Mouse (Mus musculus) brain, adult 2 months (tissue): ENCODE measurements around the gene Ptpn13.
A peak's percentile ranks its signal among the peaks of the same experiment; 100 is the strongest.

ENCODE experiments used
- DNase-seq: peaks from one replicate; pipeline ENCODE4 v3.0.0; 2011; ENCODE audit warnings: low read depth, low spot score

The Ptpn13 gene

GRCm38 (mm10) chr5:103517641-103518040 is 92.6 kb downstream of the Ptpn13 start:
- DNase-seq = no peak

GRCm38 (mm10) chr5:103518797-103519468 is 93.9 kb downstream of the Ptpn13 start:
- no peak for DNase-seq

- DNase-seq = no peak
Observed at GRCm38 (mm10) chr5:103522371-103522770, 97.4 kb downstream of the Ptpn13 start.

GRCm38 (mm10) chr5:103526668-103527436 is 101.9 kb downstream of the Ptpn13 start:
- DNase-seq = no peak

DNA sequence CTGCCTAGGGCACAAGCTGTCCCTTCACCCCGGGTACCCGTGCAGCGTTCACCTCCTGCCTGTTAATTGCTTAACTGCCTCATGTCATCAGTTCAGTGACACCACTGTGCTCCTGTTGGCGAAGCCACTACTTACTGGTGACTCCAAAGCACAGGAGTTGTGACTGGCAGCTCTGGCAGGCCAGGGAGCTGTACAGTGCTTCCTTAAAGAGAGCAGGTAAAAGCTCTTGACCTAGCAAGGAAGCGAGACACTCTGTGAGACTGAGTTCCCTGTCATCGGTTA is 102.4 kb downstream of the Ptpn13 start:
- no peak for DNase-seq

GRCm38 (mm10) chr5:103530214-103530613 is 105.2 kb downstream of the Ptpn13 start:
- no peak for DNase-seq

- DNase-seq = no peak
Observed at GRCm38 (mm10) chr5:103532841-103533390, 107.9 kb downstream of the Ptpn13 start.

- no peak for DNase-seq
Observed at GRCm38 (mm10) chr5:103534454-103534853, 109.5 kb downstream of the Ptpn13 start.

- DNase-seq = peak; percentile 56
Observed at GRCm38 (mm10) chr5:103537429-103537828, 112.4 kb downstream of the Ptpn13 start.

DNA sequence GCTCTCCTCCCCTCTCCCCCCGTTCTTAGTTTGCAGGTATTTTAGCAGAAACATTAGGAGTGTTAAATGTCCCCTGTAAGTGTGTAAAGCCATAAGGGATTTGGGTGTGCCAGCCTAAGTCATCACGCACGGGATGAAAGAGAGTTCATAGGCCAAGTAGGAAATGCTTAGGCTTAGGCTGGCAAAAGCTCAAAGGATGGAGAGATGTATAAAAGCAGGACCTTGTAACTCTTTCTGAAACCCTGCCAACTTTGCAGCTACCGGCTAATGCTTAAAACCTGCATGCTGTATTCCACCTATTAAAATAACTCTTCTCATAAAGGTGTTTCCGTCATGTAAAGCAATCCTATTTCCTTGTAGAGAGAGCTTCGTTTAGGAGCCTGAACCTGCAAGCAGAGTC is 115.6 kb downstream of the Ptpn13 start:
- no peak for DNase-seq

- peak; percentile 18 for DNase-seq
Observed at GRCm38 (mm10) chr5:103541136-103541535, 116.1 kb downstream of the Ptpn13 start.

DNA sequence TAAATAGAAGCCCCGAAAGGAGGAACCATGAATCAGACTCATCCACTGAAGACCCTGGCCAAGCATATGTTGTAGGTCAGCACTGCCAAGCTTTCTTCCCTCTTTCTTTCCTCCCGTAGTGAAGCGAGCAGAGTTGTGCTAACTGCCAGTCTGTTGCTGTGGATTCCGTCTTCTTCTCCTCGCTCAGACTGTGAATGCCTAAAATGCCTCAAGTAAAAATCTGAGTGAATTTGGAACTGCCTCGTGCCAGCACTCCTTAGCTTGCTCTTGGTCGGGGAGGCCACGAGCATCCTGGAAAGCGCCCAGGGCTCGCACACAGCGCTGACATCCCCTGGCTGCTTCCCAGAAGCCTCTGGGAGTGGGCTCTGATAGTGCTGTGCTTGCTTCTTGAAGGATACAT is 116.5 kb downstream of the Ptpn13 start:
- peak; percentile 15 for DNase-seq

- DNase-seq = no peak
Observed at GRCm38 (mm10) chr5:103545381-103546000, 120.5 kb downstream of the Ptpn13 start.

DNA sequence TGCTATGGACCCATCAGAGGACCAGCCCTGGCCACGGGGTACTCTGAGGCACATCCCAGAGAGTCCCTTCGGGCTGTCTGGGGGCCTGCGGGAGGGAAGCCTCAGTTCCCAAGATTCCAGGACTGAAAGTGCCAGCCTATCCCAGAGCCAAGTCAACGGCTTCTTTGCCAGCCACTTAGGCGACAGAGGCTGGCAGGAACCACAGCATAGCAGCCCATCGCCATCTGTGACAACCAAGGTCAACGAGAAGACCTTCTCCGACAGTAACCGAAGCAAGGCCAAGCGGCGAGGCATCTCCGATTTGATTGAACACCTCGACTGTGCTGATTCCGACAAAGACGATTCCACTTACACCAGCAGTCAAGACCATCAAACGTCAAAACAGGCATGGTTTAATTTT is 129.8 kb downstream of the Ptpn13 start:
- DNase-seq = no peak

GRCm38 (mm10) chr5:103560546-103560945 is 135.6 kb downstream of the Ptpn13 start:
- DNase-seq = no peak

DNA sequence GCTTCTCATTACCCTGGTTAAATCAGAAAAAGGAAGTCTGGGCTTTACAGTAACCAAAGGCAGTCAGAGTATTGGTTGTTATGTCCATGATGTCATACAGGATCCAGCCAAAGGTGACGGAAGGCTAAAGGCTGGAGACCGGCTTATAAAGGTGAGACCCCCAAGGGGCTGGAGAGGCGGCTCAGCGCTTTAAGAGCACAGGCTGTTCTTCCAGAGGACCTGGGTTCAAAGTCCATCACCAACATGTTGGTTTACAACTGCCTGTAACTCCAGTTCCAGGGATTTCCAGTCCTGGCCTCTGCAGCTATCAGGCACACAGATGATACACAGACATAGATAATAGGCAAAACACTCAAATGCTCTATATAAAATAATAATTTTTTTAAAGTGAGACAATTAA is 143.0 kb downstream of the Ptpn13 start:
- DNase-seq = no peak

- DNase-seq = no peak
Observed at GRCm38 (mm10) chr5:103569446-103569845, 144.5 kb downstream of the Ptpn13 start.

DNA sequence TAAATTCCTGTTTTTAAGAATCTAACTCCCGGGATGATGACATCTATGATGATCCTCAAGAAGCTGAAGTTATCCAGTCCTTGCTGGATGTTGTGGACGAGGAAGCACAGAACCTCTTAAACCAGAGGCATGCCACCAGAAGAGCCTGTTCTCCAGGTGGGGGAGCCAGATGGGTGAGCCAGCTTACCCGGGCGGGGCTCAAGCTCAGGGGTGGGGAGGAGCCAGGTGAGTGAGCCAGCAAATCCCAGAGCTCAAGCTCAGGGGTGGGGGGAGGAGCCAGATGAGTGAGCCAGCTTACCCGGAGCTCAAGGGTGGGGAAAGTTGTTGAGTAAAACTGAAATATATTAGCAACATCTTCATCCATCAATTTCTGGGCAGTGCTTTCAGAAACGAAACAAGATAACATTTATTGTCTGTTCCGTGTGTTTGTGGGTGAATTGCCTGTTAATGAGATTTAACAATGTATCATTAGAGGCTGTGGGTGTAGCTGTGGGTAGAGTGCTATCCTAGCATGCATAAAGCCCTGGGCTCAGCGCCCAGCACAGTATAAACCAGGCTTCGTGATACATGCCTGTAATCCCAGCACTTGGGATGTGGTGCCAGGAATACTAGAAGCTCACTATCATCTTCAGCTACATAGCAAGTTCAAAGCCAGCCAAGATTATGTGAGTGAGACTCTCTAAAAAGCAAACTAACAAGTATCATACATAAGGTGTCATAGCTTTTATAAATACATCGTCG is 154.9 kb downstream of the Ptpn13 start:
- DNase-seq = peak; percentile 29

- DNase-seq = no peak
Observed at GRCm38 (mm10) chr5:103587219-103587618, 162.2 kb downstream of the Ptpn13 start.

DNA sequence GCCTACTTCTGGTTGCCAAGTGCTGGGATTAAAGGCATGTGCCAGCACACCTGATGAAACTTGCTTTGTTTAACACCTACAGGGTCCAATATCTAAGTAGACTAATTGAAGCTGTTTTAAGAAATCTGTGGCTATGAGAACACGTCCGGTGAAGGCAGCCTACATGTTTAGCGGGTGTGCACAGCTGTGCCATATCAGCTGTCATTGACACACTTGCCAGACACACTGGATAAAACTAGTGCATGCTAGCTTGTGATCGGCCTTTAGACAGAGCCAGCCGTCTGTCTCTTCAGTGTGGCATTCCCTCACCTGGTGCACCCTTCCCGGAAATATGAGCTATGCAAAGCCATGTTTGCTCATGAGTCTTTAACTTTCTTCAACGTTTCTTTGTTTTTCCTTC is 166.9 kb downstream of the Ptpn13 start:
- no peak for DNase-seq

- DNase-seq = peak; percentile 80
Observed at GRCm38 (mm10) chr5:103592706-103593105, 167.7 kb downstream of the Ptpn13 start.

DNA sequence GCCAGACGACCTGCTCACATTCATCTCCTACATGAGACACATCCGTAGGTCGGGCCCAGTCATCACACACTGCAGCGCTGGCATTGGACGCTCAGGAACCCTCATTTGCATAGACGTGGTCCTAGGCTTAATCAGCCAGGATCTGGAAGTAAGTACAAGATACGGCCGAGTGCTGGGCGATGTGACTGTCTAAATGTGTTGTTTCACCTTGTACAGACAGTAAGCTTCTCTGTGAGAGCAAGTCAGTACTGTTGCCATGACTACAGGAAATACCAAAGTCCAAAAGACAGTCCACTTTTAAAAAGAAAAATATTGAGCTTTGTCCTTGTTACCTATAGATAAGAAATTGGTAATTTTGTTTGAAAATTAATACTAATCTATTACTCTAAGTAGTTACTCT is 168.6 kb downstream of the Ptpn13 start:
- peak; percentile 12 for DNase-seq
